Mouse (Mus musculus): ENCODE measurements around the gene Luzp1. TPM values are rescaled to one million over a fixed set of nuclear protein-coding genes. Genes with fewer than 3 reads are reported as not detected.
A peak's percentile ranks its signal among the peaks of the same experiment; 100 is the strongest.

Luzp1 gene
- polyA plus RNA-seq, 1 experiment: 29.6 TPM

GRCm38 (mm10) chr4:136461206-136461605, 8.4 kb upstream of the Luzp1 start:
- Histone ChIP-seq H3K4me1 (ENCODE audit: control insufficient read depth, insufficient read depth, low read length) (peaks cover 1% of the 10 kb centered on the region; the same call in 1 of the 2 replicates), H3K27ac (ENCODE audit: insufficient read depth, low read length) (no peak overlapping the region), H3K4me3 (ENCODE audit: insufficient read depth, low read length) (no peak overlapping the region; the same call in 1 of the 2 replicates)
- TF ChIP-seq POLR2A (IDR thresholded peaks at IDR 0.05; ENCODE audit: extremely low read depth, insufficient read depth, low read length) (no peak), CTCF (IDR thresholded peaks at IDR 0.05; ENCODE audit: extremely low read depth, insufficient read depth, low read length) (no peak)

- Histone ChIP-seq H3K4me1 (ENCODE audit: control insufficient read depth, insufficient read depth, low read length) (peaks cover 1% of the 10 kb centered on the region; the same call in 1 of the 2 replicates), H3K27ac (ENCODE audit: insufficient read depth, low read length) (peak overlapping the region; percentile 93; the same call in 1 of the 2 replicates), H3K4me3 (ENCODE audit: insufficient read depth, low read length) (peak overlapping the region; percentile 82)
- TF ChIP-seq POLR2A (IDR thresholded peaks at IDR 0.05; ENCODE audit: extremely low read depth, insufficient read depth, low read length): no peak
- TF ChIP-seq CTCF (IDR thresholded peaks at IDR 0.05; ENCODE audit: extremely low read depth, insufficient read depth, low read length): no peak
These were observed 7.8 kb upstream of the Luzp1 start for GRCm38 (mm10) chr4:136461761-136462085.

GRCm38 (mm10) chr4:136462086-136462838, 7.3 kb upstream of the Luzp1 start, which contains the start of gene 6030445D17Rik:
Gene 6030445D17Rik, plus strand, starts transcription at chr4:136462250.
- Histone ChIP-seq H3K4me3 (ENCODE audit: insufficient read depth, low read length) (peak within 1 kb of the TSS; percentile 82), H3K4me1 (ENCODE audit: control insufficient read depth, insufficient read depth, low read length) (peaks cover 1% of the 10 kb centered on the region; the same call in 1 of the 2 replicates), H3K27ac (ENCODE audit: insufficient read depth, low read length) (peak within 1 kb of the TSS; percentile 93)
- TF ChIP-seq CTCF (IDR thresholded peaks at IDR 0.05; ENCODE audit: extremely low read depth, insufficient read depth, low read length) (no peak), POLR2A (IDR thresholded peaks at IDR 0.05; ENCODE audit: extremely low read depth, insufficient read depth, low read length) (no peak)

- peak overlapping the region; percentile 82 for H3K4me3 ChIP-seq (ENCODE audit: insufficient read depth, low read length)
- H3K4me1 ChIP-seq (ENCODE audit: control insufficient read depth, insufficient read depth, low read length): peaks cover 1% of the 10 kb centered on the region; the same call in 1 of the 2 replicates
- TF ChIP-seq POLR2A (IDR thresholded peaks at IDR 0.05; ENCODE audit: extremely low read depth, insufficient read depth, low read length) (no peak), CTCF (IDR thresholded peaks at IDR 0.05; ENCODE audit: extremely low read depth, insufficient read depth, low read length) (no peak)
- H3K27ac ChIP-seq (ENCODE audit: insufficient read depth, low read length): peak overlapping the region; percentile 93
These were observed 6.8 kb upstream of the Luzp1 start for GRCm38 (mm10) chr4:136462839-136463178.

GRCm38 (mm10) chr4:136463436-136463835, 6.1 kb upstream of the Luzp1 start:
- Histone ChIP-seq H3K4me1 (ENCODE audit: control insufficient read depth, insufficient read depth, low read length) (peaks cover 1% of the 10 kb centered on the region; the same call in 1 of the 2 replicates), H3K4me3 (ENCODE audit: insufficient read depth, low read length) (0 out of 2 replicates have a peak overlapping the region, but pooled peaks have one; percentile 82), H3K27ac (ENCODE audit: insufficient read depth, low read length) (no peak overlapping the region)
- TF ChIP-seq POLR2A (IDR thresholded peaks at IDR 0.05; ENCODE audit: extremely low read depth, insufficient read depth, low read length) (no peak), CTCF (IDR thresholded peaks at IDR 0.05; ENCODE audit: extremely low read depth, insufficient read depth, low read length) (no peak)

- Histone ChIP-seq H3K4me1 (ENCODE audit: control insufficient read depth, insufficient read depth, low read length) (peaks cover 4% of the 10 kb centered on the region; the same call in 1 of the 2 replicates), H3K27ac (ENCODE audit: insufficient read depth, low read length) (no peak overlapping the region; the same call in 1 of the 2 replicates), H3K4me3 (ENCODE audit: insufficient read depth, low read length) (no peak overlapping the region)
- TF ChIP-seq POLR2A (IDR thresholded peaks at IDR 0.05; ENCODE audit: extremely low read depth, insufficient read depth, low read length) (no peak), CTCF (IDR thresholded peaks at IDR 0.05; ENCODE audit: extremely low read depth, insufficient read depth, low read length) (no peak)
These were observed 3.3 kb upstream of the Luzp1 start for GRCm38 (mm10) chr4:136466226-136466625.

GRCm38 (mm10) chr4:136468553-136469327, 821 bp upstream of the Luzp1 start:
- peak overlapping the region; percentile 68; the same call in 1 of the 2 replicates for H3K27ac ChIP-seq (ENCODE audit: insufficient read depth, low read length)
- peak overlapping the region; percentile 64; the same call in 1 of the 2 replicates for H3K4me3 ChIP-seq (ENCODE audit: insufficient read depth, low read length)
- no peak for TF ChIP-seq CTCF (IDR thresholded peaks at IDR 0.05; ENCODE audit: extremely low read depth, insufficient read depth, low read length)
- H3K4me1 ChIP-seq (ENCODE audit: control insufficient read depth, insufficient read depth, low read length): peaks cover 6% of the 10 kb centered on the region; the same call in 1 of the 2 replicates

GRCm38 (mm10) chr4:136469941-136470346, 383 bp downstream of the Luzp1 start:
- TF ChIP-seq POLR2A (IDR thresholded peaks at IDR 0.05; ENCODE audit: extremely low read depth, insufficient read depth, low read length) (no peak), CTCF (IDR thresholded peaks at IDR 0.05; ENCODE audit: extremely low read depth, insufficient read depth, low read length) (no peak)

GRCm38 (mm10) chr4:136470347-136471071, 948 bp downstream of the Luzp1 start:
- Histone ChIP-seq H3K27ac (ENCODE audit: insufficient read depth, low read length) (peak overlapping the region; percentile 72), H3K4me3 (ENCODE audit: insufficient read depth, low read length) (peak overlapping the region; percentile 64)

More at GRCm38 (mm10) chr4:136469941-136470346, 383 bp downstream of the Luzp1 start:
- H3K4me3 ChIP-seq (ENCODE audit: insufficient read depth, low read length): peak overlapping the region; percentile 64
- H3K27ac ChIP-seq (ENCODE audit: insufficient read depth, low read length): peak overlapping the region; percentile 72
- H3K4me1 ChIP-seq (ENCODE audit: control insufficient read depth, insufficient read depth, low read length): peaks cover 6% of the 10 kb centered on the region; the same call in 1 of the 2 replicates

More at GRCm38 (mm10) chr4:136470347-136471071, 948 bp downstream of the Luzp1 start:
- TF ChIP-seq CTCF (IDR thresholded peaks at IDR 0.05; ENCODE audit: extremely low read depth, insufficient read depth, low read length) (no peak), POLR2A (IDR thresholded peaks at IDR 0.05; ENCODE audit: extremely low read depth, insufficient read depth, low read length) (0 out of 2 replicates have a peak, but pooled peaks have one; percentile 19)
- H3K4me1 ChIP-seq (ENCODE audit: control insufficient read depth, insufficient read depth, low read length): peaks cover 6% of the 10 kb centered on the region; the same call in 1 of the 2 replicates

Data from cortical plate, adult 2 months (tissue).